ENCODE assay signal across 17 mouse cellular contexts in genomic region chr12:89325864-89326560, GRCm38 (mm10).
DNase-seq lines count a peak whose midpoint lies in the region; ATAC-seq lines count a peak whose summit lies in the region.
"Had no signal": no experiment of that assay in that cellular context is flagged by ENCODE, and none has a peak within 500 bp of the region (broad histone marks: within the 10 kb centered on the region; RNA-seq: fewer than 3 reads in every experiment).

No protein-coding gene starts in this region.

- no peaks in the 10 kb centered on the region for H3K9me3 ChIP-seq in kidney, embryonic 16.5 days (ENCODE audit: low read length)
- no peaks in the 10 kb centered on the region for H3K9me3 ChIP-seq in neural tube, embryonic 12.5 days
- H3K9me3 ChIP-seq: heart, embryonic 10.5 days; intestine, embryonic 15.5 days had no signal

- no peak overlapping the region for H3K4me2 ChIP-seq in kidney, embryonic 16.5 days (replicated peaks; ENCODE audit: low read depth, low read length)
- H3K4me2 ChIP-seq in neural tube, embryonic 12.5 days (replicated peaks): no peak overlapping the region
- H3K4me2 ChIP-seq: intestine, embryonic 15.5 days had no signal

- no peak overlapping the region for H3K9ac ChIP-seq in kidney, embryonic 16.5 days (replicated peaks; ENCODE audit: low read length)
- no peak overlapping the region for H3K9ac ChIP-seq in neural tube, embryonic 12.5 days
- H3K9ac ChIP-seq: intestine, embryonic 15.5 days had no signal

- 0 out of 2 replicates have a peak, but pooled peaks cover 3% of the 10 kb centered on the region for H3K4me1 ChIP-seq in kidney, embryonic 16.5 days (ENCODE audit: insufficient read depth, low read length)
- H3K4me1 ChIP-seq in neural tube, embryonic 12.5 days: peaks cover 3% of the 10 kb centered on the region; the same call in 1 of the 2 replicates
- H3K4me1 ChIP-seq: heart, embryonic 10.5 days; intestine, embryonic 15.5 days had no signal

- H3K36me3 ChIP-seq in kidney, embryonic 16.5 days (ENCODE audit: insufficient read depth, low read length): no peaks in the 10 kb centered on the region
- H3K36me3 ChIP-seq in neural tube, embryonic 12.5 days: no peaks in the 10 kb centered on the region
- H3K36me3 ChIP-seq: heart, embryonic 10.5 days; intestine, embryonic 15.5 days had no signal

- no peak overlapping the region for H3K27ac ChIP-seq in kidney, embryonic 16.5 days (ENCODE audit: low read length)
- no peak overlapping the region for H3K27ac ChIP-seq in neural tube, embryonic 12.5 days
- H3K27ac ChIP-seq: heart, embryonic 10.5 days; intestine, embryonic 15.5 days had no signal

- no peaks in the 10 kb centered on the region for H3K27me3 ChIP-seq in kidney, embryonic 16.5 days (ENCODE audit: insufficient read depth, low read length)
- H3K27me3 ChIP-seq in neural tube, embryonic 12.5 days (replicated peaks): no peaks in the 10 kb centered on the region
- H3K27me3 ChIP-seq: intestine, embryonic 15.5 days; Patski had no signal

- WGBS in kidney, embryonic 16.5 days: 13% methylated on average over 8 of the region's 8 CpGs
- 27% methylated on average over 8 of the region's 8 CpGs for WGBS in neural tube, embryonic 12.5 days

- ATAC-seq in kidney, embryonic 16.5 days (ENCODE audit: low FRiP score, low TSS enrichment): peak; percentile 85
- peak; percentile 44; the same call in 1 of the 2 replicates for ATAC-seq in neural tube, embryonic 12.5 days (ENCODE audit: low FRiP score, low read depth)
- ATAC-seq: intestine, embryonic 15.5 days; midbrain, embryonic 16.5 days; Patski had no signal

- DNase-seq in embryo, embryonic 10 days (ENCODE audit: low spot score): peak; percentile 37
- no peak for DNase-seq in embryo, embryonic 9.5 days (ENCODE audit: extremely low spot score)
- no peak for DNase-seq in kidney, postnatal 10 days
- DNase-seq in neural tube, embryonic 10.5 days (ENCODE audit: extremely low spot score, low spot score): no peak
- peak; percentile 12 for DNase-seq in retina, embryonic 14.5 days (ENCODE audit: low spot score)
- DNase-seq in urinary bladder, adult 2 months (ENCODE audit: low spot score): no peak
- DNase-seq: cerebellum, adult 18-20 months; gastrocnemius, postnatal 25 days; heart, postnatal 14 days; liver; lung, adult 18-20 months had no signal

- no peak overlapping the region for H3K4me3 ChIP-seq in kidney, embryonic 16.5 days (ENCODE audit: low read length)
- no peak overlapping the region for H3K4me3 ChIP-seq in neural tube, embryonic 12.5 days
- H3K4me3 ChIP-seq: heart, embryonic 10.5 days; intestine, embryonic 15.5 days had no signal

Comparison
In these comparisons a context has a peak if more than half of its experiments do, and no peak if none do; other contexts are left out.
1. DNase-seq: peak in embryo, embryonic 10 days (single experiment) and retina, embryonic 14.5 days (single experiment); none in embryo, embryonic 9.5 days (single experiment), kidney, postnatal 10 days (single experiment), neural tube, embryonic 10.5 days (single experiment) and urinary bladder, adult 2 months (single experiment).